Mouse (Mus musculus) midbrain, embryonic 13.5 days (tissue): ENCODE data around the gene Psmb6. TPM values are rescaled to one million over a fixed set of nuclear protein-coding genes. Genes with fewer than 3 reads are reported as not detected.

ENCODE experiments used
- ATAC-seq: fragments of 200-750 bp; cut with Nextera tagmentation; 2 replicates; pipeline ENCODE4 v1.8.0; 2017; ENCODE audit warnings: mild to moderate bottlenecking, moderate TSS enrichment, moderate library complexity
- H3K27ac ChIP-seq: fragments of 300-500 bp; sonication (generic); 2 replicates; pipeline ENCODE4 v1.5.1; 2015; ENCODE audit warnings: inconsistent platforms, mild to moderate bottlenecking, moderate library complexity
- H3K27me3 ChIP-seq: fragments of 300-500 bp; sonication (generic); 2 replicates; pipeline ENCODE4 v1.6.1; 2015; ENCODE audit warnings: mild to moderate bottlenecking, inconsistent platforms
- H3K36me3 ChIP-seq: fragments of 300-500 bp; sonication (generic); 2 replicates; pipeline ENCODE4 v1.6.1; 2015; ENCODE audit warnings: mild to moderate bottlenecking, inconsistent platforms
- H3K4me1 ChIP-seq: fragments of 300-500 bp; sonication (generic); replicated peaks from 2 replicates; pipeline ENCODE4 v1.6.1; 2015; ENCODE audit warnings: inconsistent platforms
- H3K4me2 ChIP-seq: fragments of 300-500 bp; sonication (generic); replicated peaks from 2 replicates; pipeline ENCODE4 v1.6.1; 2015; ENCODE audit warnings: moderate library complexity, mild to moderate bottlenecking, inconsistent platforms
- H3K4me3 ChIP-seq: fragments of 300-500 bp; sonication (generic); replicated peaks from 2 replicates; pipeline ENCODE4 v1.5.1; 2015; ENCODE audit warnings: mild to moderate bottlenecking, inconsistent platforms
- H3K9ac ChIP-seq: fragments of 300-500 bp; sonication (generic); replicated peaks from 2 replicates; pipeline ENCODE4 v1.6.1; 2015; ENCODE audit warnings: mild to moderate bottlenecking, inconsistent platforms
- H3K9me3 ChIP-seq: fragments of 300-500 bp; sonication (generic); 2 replicates; pipeline ENCODE4 v1.6.1; 2016; ENCODE audit warnings: mild to moderate bottlenecking, inconsistent platforms
- WGBS: fragments of 180-500 bp; shearing (Covaris S2); methylation state at CpG from one replicate; pipeline ENCODE4 v1.1.7; 2015; 5-methylcytosine and 5-hydroxymethylcytosine counted together
- polyA plus RNA-seq: library from polyadenylated mRNA; unstranded; fragments of >200 nt; fragmentation: Nextera tagmentation; extraction: Ambion mirVana; gene quantifications from 2 replicates; pipeline ENCODE4 v1.2.1, GENCODE M21; 2015

Gene Psmb6
- polyA plus RNA-seq, 1 experiment from 2014 or later = 844 TPM

GRCm38 (mm10) chr11:70577201-70577600 lies 52.0 kb downstream of the Psmb6 start:
- no peak for ATAC-seq
- Histone ChIP-seq H3K27ac (no peak overlapping the region), H3K4me3 (no peak overlapping the region), H3K27me3 (no peaks in the 10 kb centered on the region), H3K4me2 (no peak overlapping the region), H3K36me3 (no peaks in the 10 kb centered on the region), H3K9ac (no peak overlapping the region; the same call in 1 of the 2 replicates), H3K4me1 (peaks cover 34% of the 10 kb centered on the region), H3K9me3 (no peaks in the 10 kb centered on the region)
- 89% methylated on average over 3 of the region's 3 CpGs for WGBS

Other genes with a start within 250 kb of the Psmb6 start
- 0.07 TPM in 1 of 2 replicates, not detected in the other for gene Alox12e, start 202.7 kb upstream of the Psmb6 start, polyA plus RNA-seq
- gene Alox15, start 173.3 kb upstream of the Psmb6 start, polyA plus RNA-seq = not detected in 2 replicates
- gene Pelp1, start 115.3 kb upstream of the Psmb6 start, polyA plus RNA-seq = 33.9 and 34.1 TPM in 2 replicates
- 44.8 and 45.5 TPM in 2 replicates for gene Arrb2, start 92.7 kb upstream of the Psmb6 start, polyA plus RNA-seq
- gene Med11, start 73.4 kb upstream of the Psmb6 start, polyA plus RNA-seq = 41.9 and 43.6 TPM in 2 replicates
- gene Zmynd15, start 65.9 kb upstream of the Psmb6 start, polyA plus RNA-seq = 0.40 and 0.44 TPM in 2 replicates
- gene Cxcl16, start 65.4 kb upstream of the Psmb6 start, polyA plus RNA-seq = 1.4 and 1.6 TPM in 2 replicates
- 0.54 and 1.2 TPM in 2 replicates for gene Tm4sf5, start 20.1 kb upstream of the Psmb6 start, polyA plus RNA-seq
- gene Vmo1, start 10.8 kb upstream of the Psmb6 start, polyA plus RNA-seq = not detected in 2 replicates
- gene Gltpd2, start 6.2 kb upstream of the Psmb6 start, polyA plus RNA-seq = 0.35 and 0.42 TPM in 2 replicates
- gene Gm40193, start 7.6 kb downstream of the Psmb6 start, polyA plus RNA-seq = not detected in 2 replicates
- gene Pld2, start 14.7 kb downstream of the Psmb6 start, polyA plus RNA-seq = 5.2 and 6.5 TPM in 2 replicates
- gene Mink1, start 37.5 kb downstream of the Psmb6 start, polyA plus RNA-seq = 10.7 and 14.2 TPM in 2 replicates
- not detected in 2 replicates for gene 4930544D05Rik, start 90.5 kb downstream of the Psmb6 start, polyA plus RNA-seq
- not detected in 2 replicates for gene Chrne, start 93.8 kb downstream of the Psmb6 start, polyA plus RNA-seq
- gene Gp1ba, start 113.8 kb downstream of the Psmb6 start, polyA plus RNA-seq = 0.17 and 0.26 TPM in 2 replicates
- 111 and 113 TPM in 2 replicates for gene Rnf167, start 121.9 kb downstream of the Psmb6 start, polyA plus RNA-seq
- gene Slc25a11, start 122.1 kb downstream of the Psmb6 start, polyA plus RNA-seq = 169 and 170 TPM in 2 replicates
- gene Pfn1, start 129.3 kb downstream of the Psmb6 start, polyA plus RNA-seq = 785 and 825 TPM in 2 replicates
- 8.0 and 9.5 TPM in 2 replicates for gene Eno3, start 131.8 kb downstream of the Psmb6 start, polyA plus RNA-seq
- 180 and 181 TPM in 2 replicates for gene Spag7, start 144.0 kb downstream of the Psmb6 start, polyA plus RNA-seq
- 15.3 and 16.4 TPM in 2 replicates for gene Camta2, start 162.7 kb downstream of the Psmb6 start, polyA plus RNA-seq
- gene Inca1, start 174.8 kb downstream of the Psmb6 start, polyA plus RNA-seq = 0.94 and 1.8 TPM in 2 replicates
- gene Kif1c, start 175.2 kb downstream of the Psmb6 start, polyA plus RNA-seq = 1.4 and 2.1 TPM in 2 replicates
- 13.2 and 15.1 TPM in 2 replicates for gene Zfp3, start 238.8 kb downstream of the Psmb6 start, polyA plus RNA-seq